Mouse (Mus musculus): ENCODE measurements at regions not wholly inside any gene's neighbourhood (a gene's known extent, or its start where the extent isn't known, plus 50 kb on each side); places are given as distances from the start of the nearest gene placed in this dataset.

DNA sequence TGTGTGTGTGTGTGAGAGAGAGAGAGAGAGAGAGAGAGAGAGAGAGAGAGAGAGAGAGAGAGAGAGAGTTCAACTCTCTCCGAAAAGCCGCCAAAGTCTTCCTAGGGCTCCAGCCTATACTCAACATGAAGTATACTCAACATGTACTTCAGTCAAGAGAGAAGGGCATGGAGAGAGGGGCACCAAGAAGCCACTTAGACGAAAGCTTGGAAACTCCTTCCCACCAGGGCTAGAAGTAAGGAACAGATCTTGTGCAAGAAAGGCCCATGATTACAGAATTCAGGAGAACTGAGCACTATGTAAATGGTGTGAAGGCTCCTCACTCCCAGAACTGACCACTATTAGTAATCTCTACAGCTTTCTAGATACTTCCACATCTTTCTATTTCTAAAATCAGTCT lies 467.4 kb upstream of the Hs6st1 start:
- TF ChIP-seq CTCF (IDR thresholded peaks at IDR 0.05; ENCODE audit: low read depth) (no peak), EP300 (optimal IDR thresholded peaks at IDR 0.05) (no peak)

Measured in stomach, postnatal 0 days (tissue).